Mouse (Mus musculus): ENCODE data around the gene Acsl3. TPM values are rescaled to one million over a fixed set of nuclear protein-coding genes. Genes with fewer than 3 reads are reported as not detected.
A peak's percentile ranks its signal among the peaks of the same experiment; 100 is the strongest.

Gene Acsl3
- total RNA-seq (2021) = 100 to 1,000 TPM; 159 to 167 TPM

GRCm38 (mm10) chr1:78657671-78658440 lies at the start of gene Acsl3, which contains the start of gene Utp14b:
Gene Acsl3 (plus strand): TSS chr1:78657825.
Gene Utp14b (plus strand): TSS chr1:78658038.
- intact Hi-C loops (cut with DNase I) = loop anchor here (2.0 to 5.0 kb wide), 2 partner anchors 56 to 121 kb away; no protein-coding TSS in a partner anchor
- DNase-seq (ENCODE audit: low spot score in 2 of 2) = peak; percentile 97 to 99

DNA sequence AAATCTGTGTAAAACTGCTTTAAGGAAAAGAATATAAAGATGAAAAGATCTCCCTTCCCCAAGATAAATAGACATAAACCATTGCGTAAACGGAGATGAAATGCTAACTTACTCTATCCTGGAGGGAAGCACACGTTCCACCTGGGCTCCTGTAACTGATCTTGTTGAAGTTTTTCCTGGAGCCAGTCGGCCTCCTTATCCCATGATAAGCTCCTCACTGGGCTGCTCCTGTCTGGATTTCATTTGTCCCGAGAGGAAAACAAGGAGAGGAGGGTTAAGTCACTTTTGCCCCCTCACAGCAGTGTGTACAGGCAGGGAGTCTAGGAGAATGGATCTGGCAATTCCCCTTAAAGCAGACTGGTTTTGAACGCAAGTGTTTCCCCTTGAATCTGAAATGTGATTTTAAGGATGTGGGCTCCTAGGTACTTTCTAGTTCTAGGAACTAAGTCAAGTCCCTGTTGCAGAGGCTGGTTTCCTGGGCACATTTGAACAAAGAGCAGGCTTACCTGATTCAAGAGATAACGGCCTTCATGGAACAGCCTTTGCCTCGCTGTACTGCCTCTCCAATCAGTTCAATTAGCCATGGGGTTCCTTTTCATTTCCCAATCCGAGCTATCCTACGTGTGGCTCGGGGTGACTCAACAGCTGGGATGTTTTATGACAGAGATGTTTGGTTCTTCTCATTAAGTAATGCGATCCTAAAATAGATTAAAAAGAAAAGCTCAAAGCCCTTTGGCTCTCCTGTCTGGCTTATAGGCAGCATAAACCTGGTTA lies 48.3 kb upstream of the Acsl3 start:
- intact Hi-C loops (cut with DNase I) = no loop called here
- DNase-seq (ENCODE audit: low spot score in 2 of 2) = no peak

DNA sequence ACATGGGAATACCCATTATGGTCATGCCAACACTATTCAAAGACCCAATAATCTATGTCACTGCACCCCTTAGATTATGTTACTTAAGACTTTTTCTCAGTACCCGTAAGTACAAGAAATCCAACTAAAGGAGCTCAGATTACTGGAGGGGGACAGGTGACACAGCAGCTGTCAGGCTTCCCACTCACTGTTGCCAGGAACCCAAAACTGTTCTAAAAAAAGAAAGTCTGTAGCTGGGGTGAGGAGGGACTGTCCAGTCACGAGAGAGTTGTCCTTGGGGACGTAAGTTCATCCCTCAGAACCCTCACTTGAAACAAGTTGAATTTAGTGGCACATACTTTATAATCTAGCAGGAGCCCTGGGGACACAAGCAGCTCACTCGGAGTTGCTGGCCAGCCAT lies 46.6 kb upstream of the Acsl3 start:
- no peak for DNase-seq (ENCODE audit: low spot score in 2 of 2)
- intact Hi-C loops (cut with DNase I) = no loop called here

GRCm38 (mm10) chr1:78612959-78613358 lies 44.7 kb upstream of the Acsl3 start:
- no peak for DNase-seq (ENCODE audit: low spot score in 2 of 2)
- intact Hi-C loops (cut with DNase I) = no loop called here

GRCm38 (mm10) chr1:78624352-78624751 lies 33.3 kb upstream of the Acsl3 start:
- DNase-seq (ENCODE audit: low spot score in 2 of 2) = no peak
- intact Hi-C loops (cut with DNase I) = no loop called here

GRCm38 (mm10) chr1:78634486-78634885 lies 23.1 kb upstream of the Acsl3 start:
- DNase-seq (ENCODE audit: low spot score in 2 of 2) = no peak
- intact Hi-C loops (cut with DNase I) = no loop called here

- intact Hi-C loops (cut with DNase I) = no loop called here
These were observed 16.8 kb upstream of the Acsl3 start for GRCm38 (mm10) chr1:78640871-78641270.

GRCm38 (mm10) chr1:78641791-78642190 lies 15.8 kb upstream of the Acsl3 start:
- no peak for DNase-seq (ENCODE audit: low spot score in 2 of 2)
- intact Hi-C loops (cut with DNase I) = no loop called here

More at GRCm38 (mm10) chr1:78640871-78641270, 16.8 kb upstream of the Acsl3 start:
- DNase-seq (ENCODE audit: low spot score in 2 of 2) = no peak

GRCm38 (mm10) chr1:78642197-78642596 lies 15.4 kb upstream of the Acsl3 start:
- intact Hi-C loops (cut with DNase I) = no loop called here
- no peak for DNase-seq (ENCODE audit: low spot score in 2 of 2)

- DNase-seq (ENCODE audit: low spot score in 2 of 2) = no peak
These were observed 10.2 kb upstream of the Acsl3 start for GRCm38 (mm10) chr1:78647317-78647885.

DNA sequence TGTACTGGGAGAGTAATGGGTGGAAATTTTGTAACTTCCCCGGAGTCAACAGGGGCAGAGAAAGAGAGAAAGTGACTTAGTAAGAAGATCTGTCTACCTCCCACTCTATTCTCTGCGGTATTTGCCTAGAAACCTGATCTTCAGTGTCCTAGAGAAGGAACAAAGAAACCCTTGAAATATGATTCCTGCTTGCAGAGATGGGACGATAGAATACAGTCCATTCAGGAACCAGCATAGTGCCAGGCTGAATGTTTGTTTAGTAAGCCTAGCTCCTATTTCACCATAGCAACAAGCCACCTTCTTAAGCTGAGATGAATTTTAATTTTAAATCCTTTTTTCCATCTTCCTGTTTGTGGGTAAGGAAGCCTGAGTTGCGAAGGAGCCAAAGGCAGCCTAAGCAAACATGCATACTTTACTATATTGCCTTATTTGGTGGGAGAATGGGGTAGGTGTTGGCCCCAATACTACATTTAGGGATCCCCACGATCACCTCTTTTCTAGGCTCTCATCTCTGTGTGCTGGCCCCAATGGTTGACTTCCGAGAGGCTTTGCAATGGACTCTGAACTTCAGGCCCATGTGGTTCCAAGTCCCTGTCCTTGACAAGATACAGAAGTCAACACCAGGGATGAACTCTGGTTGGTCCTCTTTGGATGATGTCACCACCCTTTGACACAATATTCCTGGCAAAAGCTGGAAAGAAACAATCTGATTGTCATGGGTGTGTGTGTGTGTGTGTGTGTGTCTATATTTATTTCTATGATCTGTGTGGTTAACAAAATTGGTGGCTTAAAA lies 8.2 kb upstream of the Acsl3 start:
- DNase-seq (ENCODE audit: low spot score in 2 of 2) = no peak

More at GRCm38 (mm10) chr1:78647317-78647885, 10.2 kb upstream of the Acsl3 start:
- intact Hi-C loops (cut with DNase I) = no loop called here

DNA sequence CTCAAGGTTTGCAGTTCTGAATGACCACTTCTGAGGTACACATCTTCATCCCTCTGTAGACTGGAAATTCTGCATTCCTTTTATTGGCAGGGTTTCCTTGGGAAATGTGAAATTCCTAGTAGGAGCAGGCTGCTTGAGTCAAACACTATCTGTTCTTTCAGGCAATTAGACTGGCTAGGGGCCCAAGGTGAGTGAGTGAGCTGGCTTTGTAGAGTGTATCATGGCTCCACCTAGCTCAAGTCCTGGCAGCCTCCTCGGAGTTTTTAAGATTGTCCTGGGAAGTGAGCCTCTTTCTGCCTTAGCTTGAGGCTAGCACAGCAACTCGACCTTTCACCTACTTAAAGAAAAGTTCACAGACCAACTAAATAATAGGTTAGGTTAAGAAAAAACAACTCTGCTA lies 1.2 kb upstream of the Acsl3 start:
- intact Hi-C loops (cut with DNase I) = loop anchor here (5.0 kb wide), 1 partner anchor 54 kb away; no protein-coding TSS in a partner anchor
- DNase-seq (ENCODE audit: low spot score in 2 of 2) = no peak

More for the DNA sequence above, 8.2 kb upstream of the Acsl3 start:
- intact Hi-C loops (cut with DNase I) = no loop called here

- no peak for DNase-seq (ENCODE audit: low spot score in 2 of 2)
- intact Hi-C loops (cut with DNase I) = loop anchor here (5.0 kb wide), 1 partner anchor 55 kb away; no protein-coding TSS in a partner anchor
These were observed 500 bp upstream of the Acsl3 start for GRCm38 (mm10) chr1:78657021-78657629.

GRCm38 (mm10) chr1:78658441-78659269 lies 1.0 kb downstream of the Acsl3 start:
- DNase-seq (ENCODE audit: low spot score in 2 of 2) = no peak
- intact Hi-C loops (cut with DNase I) = loop anchor here (2.0 to 5.0 kb wide), 2 partner anchors 56 to 122 kb away; no protein-coding TSS in a partner anchor

DNA sequence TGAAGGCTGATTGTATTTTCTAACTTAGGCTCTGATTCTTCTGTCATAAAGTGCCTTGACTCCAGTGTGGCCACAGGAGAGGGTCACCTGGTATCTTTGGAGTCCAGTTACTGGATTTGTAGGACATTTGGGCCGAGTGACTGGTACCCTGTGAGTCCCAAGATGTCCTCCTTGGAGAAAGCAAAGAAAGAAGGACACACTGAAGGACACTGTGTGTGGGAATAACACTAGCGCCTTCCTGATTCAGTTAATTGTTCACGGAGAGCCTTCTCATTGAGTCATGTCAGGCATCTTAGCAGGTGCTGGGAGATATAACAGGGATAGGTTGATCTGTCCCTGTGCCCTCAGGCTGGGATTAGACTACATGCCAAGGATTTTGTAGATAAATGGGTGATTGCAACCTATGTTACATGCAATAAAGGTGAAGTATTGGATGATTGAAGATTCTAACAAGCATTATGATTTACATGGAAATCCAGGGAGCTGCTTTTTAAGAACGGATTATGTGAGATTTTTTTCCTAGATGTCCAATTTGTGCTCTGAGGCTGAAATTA lies 1.7 kb downstream of the Acsl3 start:
- intact Hi-C loops (cut with DNase I) = loop anchor here (2.0 to 5.0 kb wide), 2 partner anchors 57 to 123 kb away; no protein-coding TSS in a partner anchor

DNA sequence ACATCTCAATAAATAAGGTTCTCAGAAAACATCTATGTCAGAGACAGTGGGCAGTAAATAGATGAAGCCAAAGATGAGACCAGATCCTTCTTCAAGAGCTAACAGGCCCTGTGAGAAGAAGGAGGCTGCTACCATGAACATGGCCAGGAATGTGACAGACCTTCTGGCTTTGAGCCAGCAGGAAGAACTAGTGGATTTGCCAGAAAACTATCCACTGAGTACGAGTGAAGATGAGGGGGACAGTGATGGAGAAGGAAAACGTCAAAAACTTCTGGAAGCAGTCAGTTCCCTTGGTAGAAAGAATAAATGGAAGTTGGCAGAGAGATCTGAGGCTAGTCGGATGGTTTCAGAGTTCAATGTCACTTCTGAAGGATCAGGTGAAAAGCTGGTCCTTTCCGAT lies 6.7 kb downstream of the Acsl3 start:
- intact Hi-C loops (cut with DNase I) = no loop called here
- DNase-seq (ENCODE audit: low spot score in 2 of 2) = no peak

More for the DNA sequence above, 1.7 kb downstream of the Acsl3 start:
- no peak for DNase-seq (ENCODE audit: low spot score in 2 of 2)

- intact Hi-C loops (cut with DNase I) = no loop called here
These were observed 8.4 kb downstream of the Acsl3 start for GRCm38 (mm10) chr1:78665954-78666499.

More at GRCm38 (mm10) chr1:78665954-78666499, 8.4 kb downstream of the Acsl3 start:
- DNase-seq (ENCODE audit: low spot score in 2 of 2) = peak; percentile 17 to 28
